Mouse (Mus musculus): ENCODE data around the gene 1700016K19Rik. TPM values are rescaled to one million over a fixed set of nuclear protein-coding genes. Genes with fewer than 3 reads are reported as not detected.

Gene 1700016K19Rik
- not detected in 2 replicates for polyA plus RNA-seq (2012; ENCODE audit: insufficient read depth, insufficient read length, low replicate concordance, missing spikeins)

DNA sequence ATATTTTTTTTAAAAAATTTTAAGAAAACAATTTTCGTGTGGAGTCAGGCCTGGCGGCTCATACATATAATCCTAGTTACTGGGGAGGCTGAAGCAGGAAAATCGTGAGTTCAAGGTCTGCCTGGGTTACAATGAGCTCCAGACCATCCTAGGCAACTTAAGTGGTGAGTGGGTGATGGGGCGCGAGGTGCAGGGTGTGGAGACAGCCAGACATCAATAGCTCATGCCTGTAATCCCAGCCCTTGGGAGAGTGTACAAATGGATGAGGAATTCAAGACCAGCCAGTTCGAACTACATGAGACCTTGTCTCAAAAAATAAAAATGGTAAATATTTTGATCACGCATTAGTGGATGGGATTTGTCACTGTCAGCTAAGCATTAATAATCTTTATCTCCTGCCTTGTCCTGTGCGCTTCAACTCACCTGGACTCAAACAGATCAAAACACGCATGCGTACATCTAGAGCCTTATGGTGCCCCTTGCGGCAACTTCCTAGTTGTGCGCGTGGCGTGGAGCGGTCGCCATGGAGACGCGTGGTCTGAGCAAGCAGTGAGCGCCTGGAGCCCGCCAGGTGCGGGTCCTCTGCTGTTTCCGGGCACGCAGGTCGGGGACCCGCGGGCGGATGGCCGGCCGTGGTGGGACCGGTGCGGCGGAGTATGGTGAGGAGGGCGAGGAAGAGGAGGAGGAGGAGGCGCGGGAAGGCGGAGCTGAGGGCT lies at the start of gene 1700016K19Rik:
1700016K19Rik (plus strand) TSS at position 473 of the 716 bp plus-strand sequence.
- WGBS: 12% methylated on average over 36 of the region's 36 CpGs
- Histone ChIP-seq H3K4me1 (ENCODE audit: control insufficient read depth, insufficient read depth, low read length) (0 out of 2 replicates have a peak, but pooled peaks cover 6% of the 10 kb centered on the region), H3K27ac (ENCODE audit: insufficient read depth, low read depth, low read length) (no peak within 1 kb of the TSS), H3K4me3 (ENCODE audit: insufficient read depth, low read depth, low read length) (peak within 1 kb of the TSS; percentile 54)
- TF ChIP-seq POLR2A (IDR thresholded peaks at IDR 0.05; ENCODE audit: insufficient read depth, low read depth, low read length): no peak
- TF ChIP-seq CTCF (IDR thresholded peaks at IDR 0.05; ENCODE audit: insufficient read depth, low read depth, low read length): peak; percentile 44; the same call in 1 of the 2 replicates

DNA sequence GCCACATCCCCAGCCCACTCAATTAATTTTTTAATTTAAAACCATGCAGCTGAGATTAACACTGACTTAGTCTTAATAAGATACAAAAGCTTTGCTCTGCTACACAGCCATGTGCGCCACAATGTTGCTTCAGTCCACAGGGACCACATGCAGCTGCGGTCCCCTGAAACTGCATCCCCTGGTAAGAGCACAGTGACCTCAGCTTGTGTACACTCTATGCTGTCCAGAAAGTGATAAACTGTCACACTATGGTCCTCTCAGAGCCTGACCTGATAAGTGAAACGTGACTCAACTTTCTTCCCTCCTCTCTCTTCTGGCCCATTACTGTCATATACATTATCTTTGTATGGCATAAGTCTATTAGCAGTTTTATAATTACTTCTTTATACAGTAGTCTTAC lies 49.3 kb upstream of the 1700016K19Rik start:
- H3K4me1 ChIP-seq (ENCODE audit: control insufficient read depth, insufficient read depth, low read length): peaks cover 11% of the 10 kb centered on the region
- WGBS: 92% methylated on average over 3 of the region's 3 CpGs
- no peak overlapping the region for H3K4me3 ChIP-seq (ENCODE audit: insufficient read depth, low read depth, low read length)
- no peak overlapping the region for H3K27ac ChIP-seq (ENCODE audit: insufficient read depth, low read depth, low read length)
- TF ChIP-seq CTCF (IDR thresholded peaks at IDR 0.05; ENCODE audit: insufficient read depth, low read depth, low read length) (no peak), POLR2A (IDR thresholded peaks at IDR 0.05; ENCODE audit: insufficient read depth, low read depth, low read length) (no peak)

DNA sequence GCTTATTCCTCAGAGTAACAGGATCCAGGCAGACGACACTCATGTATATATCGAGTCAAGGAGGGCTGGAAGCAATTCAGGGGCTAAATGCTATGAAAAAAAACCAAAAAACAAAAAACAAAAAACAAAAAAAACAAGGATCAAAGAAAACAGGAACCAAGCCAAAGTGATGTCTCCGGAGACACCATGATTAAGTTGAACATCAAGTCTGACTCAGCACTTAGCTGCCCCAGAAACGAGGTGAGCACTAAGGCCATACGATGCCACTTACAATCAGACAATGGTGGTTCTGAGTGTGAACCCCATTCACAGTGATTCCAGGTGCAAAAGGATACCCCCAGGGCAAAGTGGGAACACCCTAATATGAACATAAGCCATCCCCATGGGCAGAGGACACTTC lies 47.8 kb upstream of the 1700016K19Rik start:
- TF ChIP-seq CTCF (IDR thresholded peaks at IDR 0.05; ENCODE audit: insufficient read depth, low read depth, low read length) (no peak), POLR2A (IDR thresholded peaks at IDR 0.05; ENCODE audit: insufficient read depth, low read depth, low read length) (no peak)
- Histone ChIP-seq H3K4me3 (ENCODE audit: insufficient read depth, low read depth, low read length) (no peak overlapping the region), H3K4me1 (ENCODE audit: control insufficient read depth, insufficient read depth, low read length) (peaks cover 4% of the 10 kb centered on the region), H3K27ac (ENCODE audit: insufficient read depth, low read depth, low read length) (no peak overlapping the region)
- WGBS: 81% methylated on average over 5 of the region's 5 CpGs

DNA sequence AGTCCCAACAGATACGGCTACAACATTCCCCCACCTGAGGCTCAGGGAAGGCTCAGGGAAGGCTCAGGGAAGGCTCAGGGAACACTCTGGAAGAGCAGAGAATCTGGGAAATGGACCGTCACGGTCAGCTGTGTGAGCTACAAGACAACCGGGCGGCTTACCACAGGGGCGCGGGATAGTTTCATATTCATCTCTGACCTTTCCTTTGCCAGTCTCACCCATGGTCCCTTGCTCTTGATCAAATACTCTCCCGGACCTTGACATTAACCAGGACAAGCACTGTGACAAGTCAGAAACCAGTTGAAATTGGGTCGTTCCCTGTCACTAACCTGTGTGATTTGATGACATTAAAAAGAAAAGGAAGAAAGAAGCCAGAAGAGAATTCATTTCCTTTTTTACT lies 44.8 kb upstream of the 1700016K19Rik start:
- H3K27ac ChIP-seq (ENCODE audit: insufficient read depth, low read depth, low read length): no peak overlapping the region
- 94% methylated on average over 9 of the region's 9 CpGs for WGBS
- TF ChIP-seq POLR2A (IDR thresholded peaks at IDR 0.05; ENCODE audit: insufficient read depth, low read depth, low read length) (no peak), CTCF (IDR thresholded peaks at IDR 0.05; ENCODE audit: insufficient read depth, low read depth, low read length) (no peak)
- no peak overlapping the region for H3K4me3 ChIP-seq (ENCODE audit: insufficient read depth, low read depth, low read length)
- no peaks in the 10 kb centered on the region for H3K4me1 ChIP-seq (ENCODE audit: control insufficient read depth, insufficient read depth, low read length)

DNA sequence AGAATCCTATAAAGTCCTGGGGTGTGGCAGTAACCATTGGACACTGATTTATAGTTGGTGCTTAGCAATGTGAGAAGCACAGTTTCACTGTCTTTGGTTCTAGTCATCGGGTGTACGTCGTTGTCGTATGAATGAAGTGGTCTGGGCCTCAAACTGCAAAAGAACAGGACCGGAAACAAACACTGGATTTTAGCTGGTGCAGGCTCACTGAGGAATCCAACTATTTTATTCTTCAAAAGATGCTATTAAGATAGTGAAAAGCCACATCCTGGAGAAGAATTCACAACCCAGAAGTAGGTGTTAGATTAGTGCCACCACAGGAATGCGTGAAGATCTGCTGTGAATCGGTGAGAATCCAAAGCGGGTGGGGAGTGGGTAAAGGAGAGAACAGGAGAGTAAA lies 43.1 kb upstream of the 1700016K19Rik start:
- no peaks in the 10 kb centered on the region for H3K4me1 ChIP-seq (ENCODE audit: control insufficient read depth, insufficient read depth, low read length)
- WGBS: 77% methylated on average over 8 of the region's 8 CpGs
- H3K27ac ChIP-seq (ENCODE audit: insufficient read depth, low read depth, low read length): no peak overlapping the region
- no peak overlapping the region for H3K4me3 ChIP-seq (ENCODE audit: insufficient read depth, low read depth, low read length)
- TF ChIP-seq POLR2A (IDR thresholded peaks at IDR 0.05; ENCODE audit: insufficient read depth, low read depth, low read length) (no peak), CTCF (IDR thresholded peaks at IDR 0.05; ENCODE audit: insufficient read depth, low read depth, low read length) (no peak)

DNA sequence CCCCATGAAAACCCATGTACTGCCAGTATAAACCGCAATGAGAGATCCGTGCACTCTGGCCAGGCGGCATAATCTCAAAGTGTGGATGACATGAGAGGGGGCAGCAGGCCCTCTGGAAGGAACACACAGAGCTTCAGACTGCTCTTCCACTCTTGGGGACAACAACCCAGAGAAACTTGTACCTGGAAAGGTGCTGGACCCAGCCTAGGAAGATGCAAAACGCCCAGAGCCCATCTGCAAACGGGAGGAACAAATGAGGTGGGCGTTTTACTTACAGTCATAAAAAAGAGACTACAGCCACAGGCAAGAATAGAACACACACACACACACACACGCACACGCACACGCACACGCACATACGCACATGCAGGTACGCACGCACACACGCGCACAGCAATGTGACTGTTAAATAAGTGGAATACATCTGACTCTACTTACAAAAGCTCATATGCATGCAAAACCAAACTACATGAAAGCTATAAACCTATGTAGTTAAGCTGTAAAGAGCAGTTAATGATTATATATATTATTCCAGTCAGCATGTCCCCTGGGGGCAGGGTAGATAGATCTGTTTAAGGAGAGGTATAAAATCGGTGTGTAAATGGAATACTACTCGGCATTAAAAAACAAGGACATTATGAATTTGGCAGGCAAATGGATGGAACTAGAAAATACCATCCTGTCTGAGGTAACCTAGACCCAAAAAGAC lies 42.4 kb upstream of the 1700016K19Rik start:
- no peaks in the 10 kb centered on the region for H3K4me1 ChIP-seq (ENCODE audit: control insufficient read depth, insufficient read depth, low read length)
- TF ChIP-seq CTCF (IDR thresholded peaks at IDR 0.05; ENCODE audit: insufficient read depth, low read depth, low read length) (no peak), POLR2A (IDR thresholded peaks at IDR 0.05; ENCODE audit: insufficient read depth, low read depth, low read length) (no peak)
- no peak overlapping the region for H3K4me3 ChIP-seq (ENCODE audit: insufficient read depth, low read depth, low read length)
- WGBS: 91% methylated on average over 17 of the region's 17 CpGs
- no peak overlapping the region for H3K27ac ChIP-seq (ENCODE audit: insufficient read depth, low read depth, low read length)

DNA sequence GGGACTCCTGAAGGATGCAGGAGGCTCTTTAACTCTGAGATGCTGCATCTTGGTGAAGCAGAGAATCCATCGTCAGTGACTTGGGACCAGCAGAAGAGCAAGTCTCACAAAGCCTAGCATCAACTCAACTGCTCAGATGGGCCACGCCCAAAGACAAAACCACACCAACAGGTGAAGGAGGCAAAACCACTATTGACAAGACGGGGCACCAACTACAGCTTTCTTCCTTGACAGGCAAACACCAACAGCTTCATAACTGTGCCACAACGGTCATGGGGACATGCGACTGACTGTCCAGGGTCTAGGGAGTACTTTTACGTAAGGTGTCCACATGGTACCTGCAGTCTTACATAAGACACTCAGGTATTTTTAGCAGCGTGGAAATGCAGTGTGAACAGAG lies 37.9 kb upstream of the 1700016K19Rik start:
- no peak overlapping the region for H3K27ac ChIP-seq (ENCODE audit: insufficient read depth, low read depth, low read length)
- TF ChIP-seq POLR2A (IDR thresholded peaks at IDR 0.05; ENCODE audit: insufficient read depth, low read depth, low read length): no peak
- no peak for TF ChIP-seq CTCF (IDR thresholded peaks at IDR 0.05; ENCODE audit: insufficient read depth, low read depth, low read length)
- no peak overlapping the region for H3K4me3 ChIP-seq (ENCODE audit: insufficient read depth, low read depth, low read length)
- H3K4me1 ChIP-seq (ENCODE audit: control insufficient read depth, insufficient read depth, low read length): peaks cover 21% of the 10 kb centered on the region
- WGBS: 93% methylated on average over 7 of the region's 7 CpGs

DNA sequence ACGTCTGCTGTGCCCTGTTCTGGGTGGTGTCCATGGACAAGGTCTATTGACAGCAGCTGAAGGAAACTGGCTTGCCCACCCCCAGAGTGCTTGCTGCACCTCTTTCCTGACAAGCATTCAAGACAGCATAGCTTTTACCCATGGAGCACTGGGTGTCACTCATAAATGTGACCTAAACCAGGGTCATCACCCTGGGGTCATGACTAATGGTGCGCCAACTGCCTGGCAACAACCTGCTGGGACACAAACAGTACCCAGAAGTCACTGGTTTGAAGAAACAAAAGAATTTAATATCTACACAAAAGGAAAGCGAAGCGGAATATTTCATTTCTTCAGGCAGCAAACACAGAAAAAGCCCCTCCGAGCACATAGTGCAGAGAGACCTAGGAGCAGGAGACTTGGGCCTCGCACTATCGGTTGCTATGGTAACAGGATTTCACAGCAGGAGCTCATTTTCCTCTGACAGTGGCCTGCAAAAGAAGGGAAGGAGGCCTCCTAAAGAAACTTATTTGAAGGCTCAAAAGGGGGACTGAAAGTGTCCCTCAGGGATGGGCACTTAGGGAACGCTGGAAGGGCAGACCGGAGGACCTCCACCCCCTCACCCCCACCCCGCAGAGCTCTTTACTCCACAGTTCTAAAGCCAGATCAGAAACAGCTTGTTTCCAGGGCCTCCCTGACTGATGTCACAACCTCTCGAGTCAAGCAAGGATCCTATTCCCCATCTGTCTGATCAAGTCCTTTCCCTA lies 35.8 kb upstream of the 1700016K19Rik start:
- TF ChIP-seq CTCF (IDR thresholded peaks at IDR 0.05; ENCODE audit: insufficient read depth, low read depth, low read length): no peak
- no peak for TF ChIP-seq POLR2A (IDR thresholded peaks at IDR 0.05; ENCODE audit: insufficient read depth, low read depth, low read length)
- H3K4me3 ChIP-seq (ENCODE audit: insufficient read depth, low read depth, low read length): no peak overlapping the region
- 39% methylated on average over 11 of the region's 11 CpGs for WGBS
- peaks cover 25% of the 10 kb centered on the region for H3K4me1 ChIP-seq (ENCODE audit: control insufficient read depth, insufficient read depth, low read length)
- H3K27ac ChIP-seq (ENCODE audit: insufficient read depth, low read depth, low read length): no peak overlapping the region

DNA sequence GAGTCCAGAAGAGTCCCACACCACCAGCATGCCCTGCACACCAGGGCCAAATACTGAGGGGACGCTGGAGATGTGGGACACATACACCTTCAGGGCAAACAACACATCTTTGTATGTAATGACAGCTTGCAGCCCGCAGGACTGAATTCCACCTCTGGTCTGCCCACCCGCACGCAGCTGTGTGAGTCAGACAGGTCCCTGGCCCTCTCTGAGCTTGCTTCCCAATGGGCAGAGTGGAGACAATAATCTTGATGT lies 35.3 kb upstream of the 1700016K19Rik start:
- TF ChIP-seq CTCF (IDR thresholded peaks at IDR 0.05; ENCODE audit: insufficient read depth, low read depth, low read length) (no peak), POLR2A (IDR thresholded peaks at IDR 0.05; ENCODE audit: insufficient read depth, low read depth, low read length) (no peak)
- H3K4me3 ChIP-seq (ENCODE audit: insufficient read depth, low read depth, low read length): no peak overlapping the region
- H3K4me1 ChIP-seq (ENCODE audit: control insufficient read depth, insufficient read depth, low read length): peaks cover 25% of the 10 kb centered on the region
- no peak overlapping the region for H3K27ac ChIP-seq (ENCODE audit: insufficient read depth, low read depth, low read length)
- WGBS: 55% methylated on average over 4 of the region's 4 CpGs
